Mouse (Mus musculus): ENCODE data around the gene Gm13277.
"Not testable (repeated sequence)": the region's sequence is repeated elsewhere in the genome, so short reads cannot be mapped to it uniquely, and the experiment has no call there.

DNA sequence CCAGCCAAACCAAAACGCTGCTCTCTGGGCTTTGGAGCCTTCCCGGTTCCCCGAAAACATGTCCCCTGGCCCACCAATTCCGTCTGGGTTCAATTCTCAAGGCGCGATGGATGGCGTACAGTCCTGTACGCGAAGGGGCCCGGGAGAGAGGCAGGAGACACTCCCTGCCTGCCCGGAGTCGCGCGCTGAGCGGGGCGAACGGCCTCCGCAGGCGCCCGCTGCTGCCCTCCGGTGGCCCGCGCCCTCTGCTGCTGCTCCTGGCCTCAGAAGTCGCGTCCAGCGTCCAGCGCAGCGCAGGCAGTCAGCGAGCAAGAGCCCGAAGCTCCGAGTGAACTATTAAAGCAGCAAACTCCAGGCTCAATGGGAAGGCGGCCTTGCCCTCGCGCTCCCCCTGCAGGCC is 17.3 kb downstream of the Gm13277 start:
- not testable (repeated sequence) for TF ChIP-seq CTCF (IDR thresholded peaks at IDR 0.05; ENCODE audit: control insufficient read depth, insufficient read depth, insufficient read length); MAX (IDR thresholded peaks at IDR 0.05); USF1 (IDR thresholded peaks at IDR 0.05; ENCODE audit: low read depth); FOSL1 (IDR thresholded peaks at IDR 0.05; ENCODE audit: insufficient read depth, low read length, poor library complexity, severe bottlenecking); MYOG (IDR thresholded peaks at IDR 0.05; ENCODE audit: control insufficient read depth, extremely low read depth, insufficient read length)
